Comparison of ENCODE assay signal across 9 mouse cellular contexts in the genomic region with DNA sequence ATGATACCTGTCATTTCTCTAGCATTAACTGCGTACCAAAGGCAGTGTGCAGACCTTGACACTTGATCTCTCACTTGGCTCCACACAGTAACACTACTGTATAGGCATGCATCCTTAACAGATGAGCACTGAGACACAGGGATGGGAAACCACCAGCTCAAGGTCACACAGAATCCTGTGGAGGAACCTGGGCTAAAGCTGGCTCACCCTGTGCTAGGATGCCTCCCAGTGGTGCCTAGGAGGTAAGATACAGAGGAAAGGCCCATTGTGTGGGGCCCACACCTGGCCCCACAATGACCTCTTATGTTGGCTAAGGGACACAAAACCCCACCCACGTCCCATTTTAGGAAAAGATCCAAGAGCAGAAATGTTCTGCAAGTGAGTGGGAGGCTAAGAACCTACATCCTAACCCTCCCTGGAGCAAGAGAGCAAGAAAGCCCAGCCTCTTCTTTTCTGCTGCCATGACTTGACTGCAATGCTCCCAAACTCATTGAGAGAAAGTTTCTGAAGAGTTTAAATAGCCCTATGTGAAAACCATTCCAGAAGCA.
DNase-seq lines count a peak whose midpoint lies in the region; ATAC-seq and TF ChIP-seq lines count a peak whose summit lies in the region.
"Had no signal": no experiment of that assay in that cellular context is flagged by ENCODE, and none has a peak within 500 bp of the region (broad histone marks: within the 10 kb centered on the region; RNA-seq: fewer than 3 reads in every experiment).

No protein-coding gene starts in this region.

- 50% methylated on average over 2 of the region's 2 CpGs for WGBS in kidney, embryonic 16.5 days
- 60% methylated on average over 2 of the region's 2 CpGs for WGBS in kidney, embryonic 15.5 days
- 60% methylated on average over 2 of the region's 2 CpGs for WGBS in intestine, embryonic 15.5 days

- H3K9ac ChIP-seq in kidney, embryonic 16.5 days (replicated peaks; ENCODE audit: low read length) = no peak overlapping the region
- H3K9ac ChIP-seq in kidney, embryonic 15.5 days = no peak overlapping the region
- no peak overlapping the region for H3K9ac ChIP-seq in intestine, embryonic 15.5 days
- H3K9ac ChIP-seq: midbrain, embryonic 12.5 days had no signal

- ATAC-seq in kidney, embryonic 16.5 days (ENCODE audit: low FRiP score, low TSS enrichment) = no peak
- no peak; the same call in 1 of the 2 replicates for ATAC-seq in kidney, embryonic 15.5 days (replicated peaks; ENCODE audit: low FRiP score)
- ATAC-seq in G1E (ENCODE audit: extremely low read depth, insufficient number of reproducible peaks, low FRiP score, poor library complexity, severe bottlenecking) = peak; percentile 40; the same call in 1 of the 2 replicates
- 0 out of 2 replicates have a peak, but pooled peaks have one; percentile 59 for ATAC-seq in intestine, embryonic 15.5 days

- no peak overlapping the region for H3K4me2 ChIP-seq in kidney, embryonic 16.5 days (replicated peaks; ENCODE audit: low read depth, low read length)
- H3K4me2 ChIP-seq in kidney, embryonic 15.5 days = no peak overlapping the region
- no peak overlapping the region for H3K4me2 ChIP-seq in intestine, embryonic 15.5 days (replicated peaks)
- H3K4me2 ChIP-seq: midbrain, embryonic 12.5 days had no signal

- H3K4me3 ChIP-seq in kidney, embryonic 16.5 days (ENCODE audit: low read length) = no peak overlapping the region
- no peak overlapping the region for H3K4me3 ChIP-seq in kidney, embryonic 15.5 days (replicated peaks)
- H3K4me3 ChIP-seq in G1E (ENCODE audit: low read depth, low read length) = no peak overlapping the region
- H3K4me3 ChIP-seq in intestine, embryonic 15.5 days (replicated peaks) = no peak overlapping the region
- H3K4me3 ChIP-seq: midbrain, embryonic 12.5 days had no signal

- H3K9me3 ChIP-seq in kidney, embryonic 16.5 days (ENCODE audit: low read length) = no peaks in the 10 kb centered on the region
- no peaks in the 10 kb centered on the region for H3K9me3 ChIP-seq in kidney, embryonic 15.5 days (replicated peaks)
- no peaks in the 10 kb centered on the region for H3K9me3 ChIP-seq in G1E (replicated peaks)
- no peaks in the 10 kb centered on the region for H3K9me3 ChIP-seq in intestine, embryonic 15.5 days
- H3K9me3 ChIP-seq: midbrain, embryonic 12.5 days had no signal

- DNase-seq in G1E (ENCODE audit: low spot score) = no peak
- peak; percentile 79 for DNase-seq in splenic B cell, adult 2 months (ENCODE audit: low read depth, low spot score)
- no peak for DNase-seq in ovary, postnatal 14 days (ENCODE audit: low spot score)
- no peak for DNase-seq in adrenal gland, postnatal 4 days (ENCODE audit: low spot score in 2 of 2)
- DNase-seq in kidney, adult 18-20 months = no peak

- no peaks in the 10 kb centered on the region; the same call in 1 of the 2 replicates for H3K36me3 ChIP-seq in kidney, embryonic 16.5 days (ENCODE audit: insufficient read depth, low read length)
- peaks cover 6% of the 10 kb centered on the region; the same call in 1 of the 2 replicates for H3K36me3 ChIP-seq in kidney, embryonic 15.5 days
- peaks cover 51% of the 10 kb centered on the region for H3K36me3 ChIP-seq in G1E (replicated peaks)
- no peaks in the 10 kb centered on the region for H3K36me3 ChIP-seq in intestine, embryonic 15.5 days
- no peaks in the 10 kb centered on the region for H3K36me3 ChIP-seq in splenic B cell, adult 2 months (ENCODE audit: control insufficient read depth, insufficient read depth, low read length, poor library complexity, severe bottlenecking)
- H3K36me3 ChIP-seq: midbrain, embryonic 12.5 days had no signal

- peaks cover 22% of the 10 kb centered on the region; the same call in 1 of the 2 replicates for H3K4me1 ChIP-seq in kidney, embryonic 16.5 days (ENCODE audit: insufficient read depth, low read length)
- peaks cover 37% of the 10 kb centered on the region for H3K4me1 ChIP-seq in kidney, embryonic 15.5 days
- no peaks in the 10 kb centered on the region for H3K4me1 ChIP-seq in G1E (ENCODE audit: insufficient read depth, low read depth, low read length)
- H3K4me1 ChIP-seq in intestine, embryonic 15.5 days (replicated peaks) = peaks cover 10% of the 10 kb centered on the region
- H3K4me1 ChIP-seq: midbrain, embryonic 12.5 days had no signal

- no peaks in the 10 kb centered on the region for H3K27me3 ChIP-seq in kidney, embryonic 16.5 days (ENCODE audit: insufficient read depth, low read length)
- no peaks in the 10 kb centered on the region for H3K27me3 ChIP-seq in kidney, embryonic 15.5 days
- H3K27me3 ChIP-seq in G1E (ENCODE audit: insufficient read depth, low read length) = no peaks in the 10 kb centered on the region
- no peaks in the 10 kb centered on the region for H3K27me3 ChIP-seq in intestine, embryonic 15.5 days (replicated peaks)
- no peaks in the 10 kb centered on the region for H3K27me3 ChIP-seq in splenic B cell, adult 2 months (ENCODE audit: control insufficient read depth, insufficient read depth, low read length, poor library complexity, severe bottlenecking)
- H3K27me3 ChIP-seq: midbrain, embryonic 12.5 days had no signal

- H3K27ac ChIP-seq in kidney, embryonic 16.5 days (ENCODE audit: low read length) = 0 out of 2 replicates have a peak overlapping the region, but pooled peaks have one; percentile 17
- H3K27ac ChIP-seq in kidney, embryonic 15.5 days = no peak overlapping the region
- H3K27ac ChIP-seq in intestine, embryonic 15.5 days = no peak overlapping the region
- H3K27ac ChIP-seq: midbrain, embryonic 12.5 days had no signal

- no peak for TF ChIP-seq CTCF in G1E (IDR thresholded peaks at IDR 0.05; ENCODE audit: low read depth, low read length)

Comparison
In these comparisons a context has a peak if more than half of its experiments do, and no peak if none do; other contexts are left out.
1. ATAC-seq: peak in G1E (single experiment) and intestine, embryonic 15.5 days (single experiment); none in kidney, embryonic 16.5 days (single experiment) and kidney, embryonic 15.5 days (single experiment).